Mouse (Mus musculus) intestine, embryonic 14.5 days (tissue): ENCODE data around the gene Pak4. TPM values are rescaled to one million over a fixed set of nuclear protein-coding genes. Genes with fewer than 3 reads are reported as not detected.
"Not testable (repeated sequence)": the region's sequence is repeated elsewhere in the genome, so short reads cannot be mapped to it uniquely, and the experiment has no call there.

Experiments
- ATAC-seq: fragments of 200-750 bp; cut with Nextera tagmentation; replicated peaks from 2 replicates; pipeline ENCODE4 v1.8.0; 2017; ENCODE audit warnings: low read depth, moderate number of reproducible peaks, moderate TSS enrichment, moderate library complexity; ENCODE audit not compliant: low FRiP score, low TSS enrichment
- DNase-seq: peaks from one replicate; pipeline ENCODE4 v3.0.0-alpha.2; 2018; ENCODE audit warnings: low spot score
- H3K27ac ChIP-seq: fragments of 300-500 bp; sonication (generic); 2 replicates; pipeline ENCODE4 v1.5.1; 2014; ENCODE audit warnings: low read depth, mild to moderate bottlenecking, control low read depth
- H3K27me3 ChIP-seq: fragments of 300-500 bp; sonication (generic); replicated peaks from 2 replicates; pipeline ENCODE4 v1.6.1; 2014; ENCODE audit warnings: low read length, control low read depth; ENCODE audit not compliant: control insufficient read depth, insufficient read depth
- H3K36me3 ChIP-seq: fragments of 300-500 bp; sonication (generic); 2 replicates; pipeline ENCODE4 v1.6.1; 2014; ENCODE audit warnings: low read length, control low read depth; ENCODE audit not compliant: control insufficient read depth, insufficient read depth
- H3K4me1 ChIP-seq: fragments of 300-500 bp; sonication (generic); replicated peaks from 2 replicates; pipeline ENCODE4 v1.6.1; 2014; ENCODE audit warnings: low read length, control low read depth, mixed read lengths; ENCODE audit not compliant: control insufficient read depth, insufficient read depth
- H3K4me2 ChIP-seq: fragments of 300-500 bp; sonication (generic); 2 replicates; pipeline ENCODE4 v1.6.1; 2014; ENCODE audit warnings: low read length
- H3K4me3 ChIP-seq: fragments of 300-500 bp; sonication (generic); 2 replicates; pipeline ENCODE4 v1.5.1; 2014; ENCODE audit warnings: low read depth, low read length, control low read depth, mixed read lengths
- H3K9ac ChIP-seq: fragments of 300-500 bp; sonication (generic); 2 replicates; pipeline ENCODE4 v1.6.1; 2014; ENCODE audit warnings: mild to moderate bottlenecking, low read length
- H3K9me3 ChIP-seq: fragments of 300-500 bp; sonication (generic); 2 replicates; pipeline ENCODE4 v1.6.1; 2016; ENCODE audit warnings: low read length, control low read depth; ENCODE audit not compliant: control insufficient read depth
- WGBS: fragments of 180-500 bp; shearing (Covaris S2); extraction: QIAGEN DNeasy Blood & Tissue Kit; methylation state at CpG from one replicate; pipeline ENCODE4 v1.1.7; 2014; 5-methylcytosine and 5-hydroxymethylcytosine counted together
- polyA plus RNA-seq: library from polyadenylated mRNA; unstranded; fragments of >200 nt; fragmentation: Nextera tagmentation; extraction: Ambion mirVana; gene quantifications from 2 replicates; pipeline ENCODE4 v1.2.1, GENCODE M21; 2014

Gene Pak4
- polyA plus RNA-seq, 1 experiment from 2014 or later, result 50.8 TPM

GRCm38 (mm10) chr7:28547628-28548027, 50.4 kb downstream of the Pak4 start:
- no peak for ATAC-seq
- Histone ChIP-seq H3K9me3 (no peaks in the 10 kb centered on the region), H3K4me1 (no peaks in the 10 kb centered on the region), H3K9ac (no peak overlapping the region), H3K27me3 (peaks cover 39% of the 10 kb centered on the region), H3K4me3 (no peak overlapping the region), H3K36me3 (no peaks in the 10 kb centered on the region), H3K27ac (no peak overlapping the region), H3K4me2 (no peak overlapping the region)
- DNase-seq, result no peak
- WGBS, result 71% methylated on average over 7 of the region's 7 CpGs

DNA sequence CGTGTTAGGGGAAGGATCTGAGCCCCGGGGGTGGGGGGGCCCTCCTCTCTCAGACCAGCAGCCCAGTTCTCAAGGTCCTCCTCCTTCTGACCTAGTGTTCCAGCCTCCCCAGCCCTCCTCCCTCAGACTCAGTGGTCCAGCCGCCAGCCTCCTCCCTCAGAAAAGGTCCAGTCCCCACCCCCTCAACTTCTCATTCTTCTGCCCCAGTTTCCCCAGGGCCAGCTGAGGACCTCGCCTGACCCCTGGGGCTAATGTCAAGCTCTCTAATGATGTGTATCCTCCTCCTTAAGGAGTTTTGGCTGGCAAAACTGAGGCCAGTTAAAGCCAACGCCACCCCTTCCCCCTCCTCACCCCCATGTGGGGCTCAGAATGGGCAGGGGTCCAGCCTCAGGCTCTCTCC, 50.8 kb downstream of the Pak4 start, which contains the start of gene Nccrp1:
TSS of gene Nccrp1 (minus strand) at position 101 of the 400 bp plus-strand sequence.
- H3K27me3 ChIP-seq, result peaks cover 39% of the 10 kb centered on the region
- no peak for ATAC-seq
- no peak for DNase-seq
- WGBS, result 7% methylated on average over 5 of the region's 5 CpGs
- no peaks in the 10 kb centered on the region for H3K36me3 ChIP-seq
- no peak within 1 kb of the TSS for H3K27ac ChIP-seq
- H3K4me3 ChIP-seq, result peak within 1 kb of the TSS; percentile 4; the same call in 1 of the 2 replicates
- peak within 1 kb of the TSS; percentile 43 for H3K4me2 ChIP-seq
- H3K9ac ChIP-seq, result no peak within 1 kb of the TSS
- H3K4me1 ChIP-seq, result no peaks in the 10 kb centered on the region
- no peaks in the 10 kb centered on the region for H3K9me3 ChIP-seq

DNA sequence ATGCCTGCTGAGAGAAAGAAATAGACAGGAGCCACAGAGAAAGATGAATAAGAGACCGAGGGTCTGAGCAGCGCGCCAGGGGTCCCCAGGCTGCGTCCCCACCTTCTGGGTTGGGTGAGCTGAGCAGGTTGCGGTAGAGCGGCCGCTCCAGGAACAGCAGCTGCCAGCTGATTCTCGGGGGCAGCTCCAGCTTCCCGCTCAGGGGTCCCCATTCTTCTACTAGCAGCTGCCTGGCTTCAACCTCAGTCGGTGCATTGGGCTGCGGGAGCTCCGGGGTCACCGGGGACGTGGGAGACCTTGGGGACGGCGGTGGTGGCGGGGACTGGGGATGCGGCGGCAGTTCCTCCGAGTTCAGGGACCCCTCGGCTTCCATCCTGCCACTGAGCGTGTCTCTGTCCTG, 51.3 kb downstream of the Pak4 start:
- Histone ChIP-seq H3K4me3 (peak overlapping the region; percentile 4; the same call in 1 of the 2 replicates), H3K27me3 (peaks cover 39% of the 10 kb centered on the region)

GRCm38 (mm10) chr7:28545891-28546210, 52.1 kb downstream of the Pak4 start:
- Histone ChIP-seq H3K9ac (no peak overlapping the region), H3K9me3 (no peaks in the 10 kb centered on the region), H3K4me1 (no peaks in the 10 kb centered on the region), H3K27me3 (peaks cover 39% of the 10 kb centered on the region), H3K4me3 (no peak overlapping the region), H3K36me3 (no peaks in the 10 kb centered on the region), H3K4me2 (no peak overlapping the region), H3K27ac (no peak overlapping the region)
- 41% methylated on average over 7 of the region's 7 CpGs for WGBS
- DNase-seq, result no peak
- ATAC-seq, result no peak

More for the DNA sequence above, 51.3 kb downstream of the Pak4 start:
- H3K27ac ChIP-seq, result no peak overlapping the region
- no peaks in the 10 kb centered on the region for H3K9me3 ChIP-seq
- no peaks in the 10 kb centered on the region for H3K4me1 ChIP-seq
- ATAC-seq (no peak), DNase-seq (peak; percentile 61)
- no peak overlapping the region for H3K9ac ChIP-seq
- WGBS, result 4% methylated on average over 22 of the region's 22 CpGs
- peak overlapping the region; percentile 43 for H3K4me2 ChIP-seq
- no peaks in the 10 kb centered on the region for H3K36me3 ChIP-seq

DNA sequence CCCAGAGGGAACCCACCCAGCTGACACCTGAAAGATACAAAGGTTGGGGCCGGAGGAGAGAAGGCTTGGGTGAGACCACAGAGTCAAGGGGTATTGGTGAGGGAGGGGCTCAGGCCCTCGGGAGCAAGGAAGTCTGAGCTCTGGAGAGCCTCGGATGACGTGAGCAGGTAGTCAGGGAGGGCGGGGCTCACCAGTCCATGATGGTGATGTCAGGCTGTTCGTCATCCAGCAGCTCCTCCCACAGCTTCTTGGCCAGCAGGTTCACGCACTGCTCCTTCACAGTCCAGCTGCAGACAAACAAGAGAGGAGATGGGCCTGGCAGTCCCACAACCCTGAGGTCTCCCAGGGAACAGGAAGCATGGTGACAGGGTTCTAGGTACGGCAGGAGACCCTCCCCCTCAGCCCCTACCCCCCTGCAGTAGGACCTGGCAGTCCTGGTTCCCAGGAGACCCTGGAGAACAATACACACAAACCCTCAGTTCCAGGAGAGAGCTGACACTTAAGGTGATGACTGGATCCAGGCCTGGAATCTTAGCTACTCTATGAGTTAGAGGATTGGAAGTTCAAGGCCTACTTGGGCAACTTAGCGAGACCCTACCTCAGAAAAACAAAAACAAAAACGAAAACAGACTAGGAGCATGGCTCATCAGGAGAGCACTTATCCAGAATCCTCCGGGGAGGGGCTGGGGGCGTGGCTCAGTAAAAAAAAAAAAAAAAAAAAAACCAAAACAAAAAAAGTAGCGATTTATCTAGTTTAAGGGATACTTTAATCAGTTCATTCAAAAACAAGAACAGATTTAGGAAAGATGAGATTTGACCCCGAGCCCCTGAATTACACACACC, 52.7 kb downstream of the Pak4 start:
- whole genome bisulfite sequencing, result 26% methylated on average over 14 of the region's 14 CpGs
- Histone ChIP-seq H3K36me3 (no peaks in the 10 kb centered on the region), H3K4me1 (no peaks in the 10 kb centered on the region), H3K4me2 (no peak overlapping the region), H3K9ac (no peak overlapping the region), H3K9me3 (no peaks in the 10 kb centered on the region), H3K4me3 (no peak overlapping the region), H3K27me3 (peaks cover 39% of the 10 kb centered on the region), H3K27ac (no peak overlapping the region)
- DNase-seq (peak; percentile 74), ATAC-seq (peak; percentile 68)

DNA sequence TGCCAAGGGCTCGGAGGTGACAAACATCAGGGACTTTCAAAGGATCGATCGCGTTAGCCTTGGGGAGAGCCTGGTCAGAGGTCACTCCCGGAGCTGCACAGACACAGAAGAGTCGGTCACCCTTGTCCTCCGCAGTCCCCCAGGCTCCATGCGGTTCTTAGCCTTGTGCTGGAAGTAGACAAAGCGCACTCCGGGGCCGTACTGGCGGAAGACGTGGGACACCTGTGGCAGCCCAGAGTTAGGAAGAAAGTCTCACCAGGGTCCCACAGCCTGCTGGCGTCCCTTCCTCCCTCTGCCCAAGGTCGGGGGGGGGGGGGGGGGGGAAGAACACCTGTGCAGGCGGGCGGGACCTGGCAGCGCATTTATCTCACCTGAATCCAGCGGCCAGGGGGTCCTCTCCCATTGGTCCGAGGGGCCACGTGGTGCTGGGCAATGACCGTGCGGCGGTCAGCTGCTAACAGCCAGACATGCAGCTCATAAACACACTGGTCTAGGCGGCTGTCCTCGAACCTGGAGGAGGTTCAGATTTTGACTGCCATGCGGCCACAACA, 53.9 kb downstream of the Pak4 start:
- Histone ChIP-seq H3K9ac (no peak overlapping the region), H3K4me2 (peak overlapping the region; percentile 34; the same call in 1 of the 2 replicates), H3K4me3 (no peak overlapping the region; the same call in 1 of the 2 replicates), H3K27me3 (peaks cover 39% of the 10 kb centered on the region), H3K27ac (no peak overlapping the region), H3K36me3 (no peaks in the 10 kb centered on the region), H3K9me3 (no peaks in the 10 kb centered on the region), H3K4me1 (no peaks in the 10 kb centered on the region)
- ATAC-seq (peak; percentile 50; the same call in 1 of the 2 replicates), DNase-seq (peak; percentile 69)
- 4% methylated on average over 26 of the region's 27 CpGs for WGBS

DNA sequence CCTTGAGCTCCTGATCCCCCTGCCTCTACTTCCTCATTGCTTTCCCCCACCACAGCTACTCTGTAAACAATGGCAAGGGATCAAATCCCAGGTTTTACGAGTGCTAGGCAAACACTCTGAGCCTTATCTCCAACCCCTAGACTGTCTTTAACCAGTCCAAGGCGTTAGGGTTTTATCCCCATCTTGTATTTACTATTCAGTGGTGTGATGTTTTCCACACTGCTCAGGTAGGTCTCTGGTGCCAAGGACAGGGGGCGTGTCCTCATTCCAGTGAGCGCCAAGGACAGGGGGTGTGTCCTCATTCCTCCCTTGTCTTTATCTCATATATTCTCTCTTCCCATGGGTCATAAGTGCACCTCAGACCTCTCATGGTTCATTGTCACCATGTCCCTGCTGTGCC, 57.5 kb downstream of the Pak4 start, which contains the start of gene Sycn:
TSS of gene Sycn (plus strand) at position 360 of the 400 bp plus-strand sequence.
- Histone ChIP-seq H3K36me3 (no peaks in the 10 kb centered on the region), H3K4me3 (no peak within 1 kb of the TSS), H3K27me3 (peaks cover 14% of the 10 kb centered on the region), H3K27ac (no peak within 1 kb of the TSS), H3K4me2 (no peak within 1 kb of the TSS), H3K9me3 (no peaks in the 10 kb centered on the region), H3K9ac (no peak within 1 kb of the TSS), H3K4me1 (no peaks in the 10 kb centered on the region)
- DNase-seq (peak; percentile 53), ATAC-seq (peak; percentile 73)
- 59% methylated on average over 4 of the region's 4 CpGs for WGBS

GRCm38 (mm10) chr7:28538886-28539285, 59.1 kb downstream of the Pak4 start:
- not testable (repeated sequence) for H3K4me2 ChIP-seq, H3K4me1 ChIP-seq, DNase-seq, ATAC-seq, H3K36me3 ChIP-seq, H3K9ac ChIP-seq, H3K27ac ChIP-seq, H3K9me3 ChIP-seq, H3K4me3 ChIP-seq, H3K27me3 ChIP-seq
- 94% methylated on average over 6 of the region's 6 CpGs for WGBS
